Mouse (Mus musculus) liver, embryonic 14.5 days (tissue): ENCODE measurements around the gene Tnf.

Experiments used
- CTCF ChIP-seq: IDR thresholded peaks from 2 replicates; pipeline ENCODE4 v1.5.1; 2016; ENCODE audit warnings: antibody characterized with exemption, low read depth, control low read depth
- EP300 ChIP-seq: IDR thresholded peaks from 2 replicates; pipeline ENCODE4 v1.6.1; 2016; ENCODE audit warnings: antibody characterized with exemption, low read depth

DNA sequence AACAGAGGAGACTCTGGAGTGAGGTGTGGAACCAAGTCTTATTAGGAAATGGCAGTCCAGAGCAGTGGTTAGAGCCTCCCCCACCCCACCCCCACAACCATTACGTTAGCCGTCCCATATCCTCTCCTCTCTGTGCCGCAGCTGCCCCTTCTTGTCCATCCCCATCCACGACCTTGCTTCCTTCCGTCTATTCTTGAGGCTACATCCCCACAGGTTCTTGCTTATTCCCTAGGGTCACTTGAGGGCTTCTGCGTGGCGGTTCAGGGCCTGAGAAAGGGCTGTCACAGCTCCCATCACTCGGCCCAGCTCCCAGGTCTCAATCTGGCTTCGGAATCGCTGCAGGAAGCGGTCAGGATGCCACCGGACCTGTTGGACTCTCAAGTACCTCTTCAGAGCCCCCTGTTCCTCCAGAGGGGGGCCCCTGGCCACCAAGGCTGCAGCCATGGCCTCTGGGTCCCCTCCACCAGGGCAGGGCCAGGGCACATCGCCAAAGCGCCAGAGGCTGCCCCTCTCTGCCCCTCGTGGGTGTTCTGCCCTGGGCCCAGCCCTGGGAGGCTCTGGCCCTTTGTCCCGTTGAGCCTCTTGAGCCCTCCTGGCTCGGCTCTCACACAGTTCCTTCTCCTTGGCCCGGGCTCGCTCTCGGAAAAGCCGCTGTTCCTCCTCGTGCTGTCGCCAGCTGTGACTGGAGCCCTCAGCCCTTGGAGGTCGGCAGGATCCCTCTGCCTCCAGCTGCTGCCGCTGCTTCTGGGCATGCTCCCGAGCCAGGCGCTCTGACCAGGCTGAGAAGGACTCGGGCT is 18.5 kb upstream of the Tnf start, which contains the start of gene Gm16181:
- TF ChIP-seq CTCF (no peak), EP300 (no peak)
